Mouse (Mus musculus): ENCODE data around the gene Pomc.
A peak's percentile ranks its signal among the peaks of the same experiment; 100 is the strongest.
"Not testable (repeated sequence)": the region's sequence is repeated elsewhere in the genome, so short reads cannot be mapped to it uniquely, and the experiment has no call there.

Pomc gene

DNA sequence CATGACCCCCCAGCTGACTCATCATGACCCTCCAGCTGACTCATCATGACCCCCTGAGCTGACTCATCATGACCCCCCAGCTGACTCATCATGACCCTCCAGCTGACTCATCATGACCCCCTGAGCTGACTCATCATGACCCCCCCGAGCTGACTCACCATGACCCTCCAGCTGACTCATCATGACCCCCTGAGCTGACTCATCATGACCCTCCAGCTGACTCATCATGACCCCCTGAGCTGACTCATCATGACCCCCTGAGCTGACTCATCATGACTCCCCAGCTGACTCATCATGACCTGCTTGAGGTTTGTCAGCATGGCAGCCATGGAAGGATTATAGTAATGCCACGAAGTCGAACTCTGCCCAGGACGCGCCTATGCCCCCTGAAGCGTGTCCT is 18.4 kb downstream of the Pomc start:
- DNase-seq = not testable (repeated sequence)

DNA sequence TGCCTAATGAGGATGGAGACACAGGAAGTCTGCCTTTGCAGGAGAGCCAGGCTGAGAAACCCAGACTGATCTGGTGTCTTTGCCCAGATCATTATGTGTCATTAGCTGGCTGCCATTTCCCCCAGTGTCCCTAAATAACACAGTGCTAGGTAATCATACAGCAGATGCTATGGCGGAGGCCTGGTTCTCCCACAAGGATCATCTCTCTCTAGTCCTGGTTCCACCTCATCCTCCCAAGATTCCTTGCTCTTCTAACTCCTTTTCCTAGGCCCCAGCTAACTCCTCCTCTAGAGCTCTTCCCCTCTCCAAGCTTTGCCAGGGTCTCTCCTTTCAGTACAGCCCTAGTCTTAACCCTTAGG is 26.2 kb downstream of the Pomc start:
- DNase-seq = no peak

DNA sequence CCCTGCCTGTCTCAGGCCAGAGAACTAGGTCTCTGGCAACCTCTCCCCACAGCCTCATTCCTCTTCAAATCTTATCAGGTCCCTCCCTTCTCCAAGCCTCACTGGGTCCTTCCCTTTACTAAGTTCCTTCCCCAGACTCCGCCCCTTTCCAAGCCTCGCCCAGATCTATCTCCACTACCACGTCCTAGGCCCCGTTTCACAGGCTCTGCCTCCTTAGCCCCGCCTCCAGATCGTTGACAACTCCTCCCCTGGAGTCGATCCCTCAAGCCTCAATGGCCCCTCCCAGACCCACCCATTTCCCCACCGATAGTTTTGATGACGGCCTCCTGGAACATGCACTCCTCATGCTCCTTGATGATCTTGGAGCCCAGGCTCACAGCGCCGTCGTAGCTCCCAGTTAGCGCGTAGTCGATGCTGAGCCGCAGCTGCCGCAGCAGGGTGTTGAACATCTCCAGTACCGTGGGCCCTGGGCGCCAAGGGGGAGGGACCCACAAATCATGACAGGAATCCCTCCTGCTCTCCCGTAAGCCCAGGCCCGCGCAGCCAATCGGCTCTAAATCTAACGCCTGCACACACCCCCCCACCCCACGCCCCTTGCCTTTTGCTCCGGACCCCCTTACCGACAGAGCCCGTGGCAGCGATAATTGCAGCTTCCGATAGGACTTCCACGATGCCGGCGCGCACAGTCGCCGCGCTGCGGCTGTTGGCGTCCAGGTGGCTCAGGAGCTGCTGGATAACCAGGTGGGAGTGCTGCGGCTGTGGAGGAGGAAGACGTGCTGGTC is 26.8 kb downstream of the Pomc start:
- DNase-seq = peak; percentile 94

DNA sequence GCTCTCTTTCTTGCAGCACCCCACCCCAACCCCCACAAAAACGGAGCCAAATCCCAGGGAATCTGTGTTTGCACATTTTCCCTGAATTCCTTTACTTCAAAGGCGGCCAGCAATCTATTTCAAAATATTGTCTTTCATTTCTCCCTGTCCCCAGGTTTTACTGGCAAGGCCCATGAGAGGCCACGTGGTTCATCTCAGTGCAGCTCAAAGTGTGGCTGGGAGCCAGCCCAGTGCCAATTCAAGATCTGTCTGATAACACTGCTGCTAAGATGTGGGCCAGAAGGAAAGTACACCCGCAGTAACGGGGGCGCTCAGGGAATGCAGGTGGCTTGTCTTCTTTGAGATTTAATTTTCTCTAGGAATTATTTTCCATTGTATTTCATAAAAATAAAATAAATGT is 27.5 kb downstream of the Pomc start:
- no peak for DNase-seq

DNA sequence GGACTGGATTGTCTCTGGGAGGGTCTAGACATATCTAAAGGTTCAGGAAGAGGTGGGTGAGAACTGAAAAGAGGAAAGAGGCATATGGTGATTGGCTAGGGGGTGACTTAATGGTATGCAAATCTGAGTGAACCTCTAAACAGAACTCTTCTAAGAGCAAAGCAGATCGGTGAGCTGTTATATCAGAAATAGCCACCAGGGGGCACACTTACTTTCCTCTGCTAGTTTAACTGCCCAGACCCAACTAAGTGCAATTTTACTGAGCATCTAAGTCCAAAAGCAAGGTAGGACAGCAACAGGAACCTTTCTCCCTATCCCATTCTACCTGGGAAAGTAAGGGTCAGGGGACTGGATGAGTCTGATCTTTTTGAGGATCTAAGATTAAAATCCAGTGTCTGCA is 29.0 kb downstream of the Pomc start:
- DNase-seq = peak; percentile 76

DNA sequence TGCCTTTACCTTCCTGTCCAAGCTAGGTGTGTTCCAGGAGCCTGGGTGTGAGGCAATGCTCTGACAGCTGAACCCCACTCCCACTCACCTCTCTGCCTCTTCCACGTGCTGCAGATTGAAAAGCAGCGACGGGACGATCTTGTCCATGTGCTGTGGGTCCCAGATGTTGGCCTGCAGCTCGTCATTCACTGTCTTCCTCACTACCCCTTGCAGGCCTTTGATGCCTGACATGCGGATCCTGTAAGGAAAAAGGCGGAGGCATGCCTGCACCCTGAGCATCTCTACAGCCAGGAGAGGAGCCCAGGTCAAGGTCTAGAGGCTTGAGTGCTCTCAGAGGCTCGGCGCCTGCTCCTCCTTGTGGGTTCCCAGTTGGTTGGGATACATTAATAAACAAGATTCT is 29.7 kb downstream of the Pomc start:
- no peak for DNase-seq

DNA sequence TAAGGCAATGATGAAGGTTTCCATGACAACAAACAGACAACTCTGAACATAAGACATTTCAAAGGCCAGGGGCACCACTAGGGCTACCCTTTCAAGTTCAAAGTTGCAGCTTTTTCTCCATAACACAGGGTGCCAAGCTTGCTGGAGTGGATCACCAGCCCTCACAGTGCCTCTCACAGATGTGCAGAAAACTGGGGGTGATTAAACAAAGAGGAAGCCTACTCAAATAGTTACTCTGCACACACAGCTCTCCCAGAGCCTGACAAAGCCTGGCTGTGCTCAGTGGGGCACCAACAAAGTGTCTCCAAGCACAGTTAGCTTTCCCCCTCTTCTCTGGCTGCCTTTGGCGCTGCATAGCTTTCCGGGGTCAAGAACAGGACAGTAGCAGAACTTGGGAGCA is 35.2 kb downstream of the Pomc start:
- no peak for DNase-seq

DNA sequence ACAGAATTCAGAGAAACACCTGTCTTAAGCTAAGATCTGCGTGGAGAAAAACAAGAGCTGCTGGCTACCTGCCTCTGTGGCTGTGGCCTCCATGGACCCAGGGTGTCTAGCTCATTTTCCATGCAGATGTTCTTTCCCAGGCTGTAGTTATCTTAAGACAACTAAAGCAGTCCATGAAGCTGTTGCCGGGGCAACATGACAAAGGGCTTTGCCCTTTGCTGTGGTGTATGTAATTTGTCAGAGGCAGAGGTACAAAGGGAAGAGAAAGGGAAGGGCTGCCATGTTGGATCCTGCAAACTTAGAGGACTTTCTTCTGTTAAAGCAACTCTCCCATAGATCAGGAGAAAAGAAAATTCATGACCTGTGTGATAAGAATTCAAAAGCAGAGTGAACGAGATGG is 36.3 kb downstream of the Pomc start:
- DNase-seq = no peak

DNA sequence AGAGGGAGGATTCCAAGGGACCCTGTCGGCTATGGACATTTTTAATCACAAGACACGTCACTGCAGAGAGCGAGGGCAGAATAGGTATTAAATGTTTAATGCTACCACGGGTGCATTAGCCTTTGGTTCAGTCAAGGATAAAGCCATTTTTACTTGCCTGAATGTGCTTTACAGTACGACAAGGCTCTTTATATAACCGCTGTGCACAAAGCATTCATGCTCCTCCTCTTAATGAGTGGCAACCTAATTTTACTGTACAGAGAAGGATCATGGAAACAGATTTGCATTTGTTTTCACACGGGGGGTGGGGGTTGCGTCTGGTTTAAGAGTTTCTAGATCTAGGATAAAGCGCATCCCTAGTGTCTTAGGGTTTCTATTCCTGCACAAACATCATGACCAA is 42.0 kb downstream of the Pomc start:
- no peak for DNase-seq

DNA sequence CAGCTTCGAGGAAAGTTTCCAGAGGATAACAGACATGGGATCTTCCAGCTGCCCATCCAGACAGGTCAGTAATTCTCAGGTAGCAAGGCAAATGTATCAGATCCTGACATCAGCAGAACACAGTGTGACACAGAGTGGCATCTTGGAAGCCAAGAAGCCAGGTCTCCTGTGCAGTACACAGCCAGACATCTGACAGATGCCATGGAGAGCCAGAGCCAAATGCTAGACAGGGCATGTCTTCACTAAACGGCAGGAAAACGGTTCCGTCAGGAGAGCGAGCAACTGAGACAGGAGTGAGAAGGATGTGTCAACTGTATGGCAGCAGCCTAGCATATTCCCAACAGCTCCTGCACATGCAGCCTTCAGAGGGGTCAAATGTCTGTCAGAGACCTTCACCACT is 45.7 kb downstream of the Pomc start:
- no peak for DNase-seq

DNA sequence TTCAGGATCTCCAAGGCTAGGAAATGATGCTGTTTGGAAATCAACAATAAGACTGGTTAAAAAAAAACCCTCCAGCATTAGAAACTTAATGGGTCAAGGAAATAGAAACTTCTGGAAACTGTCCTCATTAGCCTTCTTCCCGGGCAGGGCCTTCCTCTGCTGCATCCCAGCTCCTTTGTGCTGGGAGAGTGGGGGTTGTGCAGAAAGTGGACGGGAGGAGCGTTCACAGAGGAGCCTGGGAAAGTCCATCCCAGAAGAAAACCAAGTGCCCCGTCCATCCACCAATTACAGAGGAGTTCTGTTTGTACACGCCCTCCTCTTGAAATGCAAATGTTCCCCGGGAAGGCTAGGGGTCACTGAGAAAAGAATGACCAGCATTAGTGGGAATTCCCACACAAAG is 49.9 kb downstream of the Pomc start:
- peak; percentile 46 for DNase-seq

DNA sequence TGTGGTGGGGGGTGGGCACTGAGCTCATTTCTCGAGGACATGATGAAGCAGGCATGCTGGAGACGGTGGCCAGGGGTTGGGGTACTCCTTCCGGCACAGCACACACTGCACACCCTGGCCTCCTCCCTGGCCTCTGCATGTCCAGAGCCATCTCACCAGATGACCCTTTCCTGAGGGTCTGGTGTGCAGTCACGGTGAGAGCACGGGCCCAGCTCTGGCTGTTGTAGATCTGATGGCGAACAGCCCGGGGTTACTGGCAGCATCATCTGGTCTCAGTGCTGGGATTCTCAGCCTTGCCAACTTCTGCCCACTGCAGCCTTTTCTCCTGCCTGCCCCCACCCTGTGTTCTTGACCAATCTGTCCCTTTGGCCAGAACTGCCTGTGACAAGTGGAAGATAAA is 51.3 kb downstream of the Pomc start:
- no peak for DNase-seq

DNA sequence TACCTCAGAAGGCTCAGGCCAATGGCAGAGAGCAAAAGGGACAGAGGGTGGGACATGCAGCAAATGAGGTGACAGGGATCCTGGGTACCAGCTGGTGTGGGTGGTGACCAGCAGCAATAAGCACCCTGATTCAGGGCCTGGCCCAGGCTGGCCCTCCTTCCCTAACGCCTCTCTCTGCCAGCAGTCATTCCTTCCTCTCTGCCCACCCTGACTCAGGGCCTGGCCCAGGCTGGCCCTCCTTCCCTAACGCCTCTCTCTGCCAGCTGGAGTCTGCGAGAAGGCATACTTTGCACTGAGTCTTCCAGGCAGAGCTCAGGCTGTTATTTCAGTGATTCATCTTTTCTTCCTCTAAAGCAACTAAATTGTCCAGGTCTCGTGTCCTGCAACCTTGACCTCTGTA is 52.4 kb downstream of the Pomc start:
- DNase-seq = no peak

DNA sequence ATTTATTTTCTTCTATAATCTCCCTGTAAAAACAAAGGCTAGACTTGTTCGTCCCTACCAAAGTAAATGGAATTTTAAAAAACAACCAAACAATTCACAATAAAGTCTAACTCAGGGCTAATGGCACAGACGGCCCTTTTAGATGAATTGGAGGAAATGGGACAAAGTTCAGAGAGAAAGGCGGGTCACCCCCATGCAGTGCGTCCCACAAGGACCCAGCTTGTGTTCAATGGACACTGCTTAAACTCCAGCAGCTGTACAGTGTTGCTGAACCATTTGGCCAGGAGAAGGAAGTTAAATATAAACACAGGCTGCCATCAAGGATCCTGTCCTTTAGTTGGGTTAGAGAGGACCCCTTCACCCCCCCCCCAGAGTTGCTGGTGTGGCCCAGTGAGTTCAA is 53.0 kb downstream of the Pomc start:
- no peak for DNase-seq

DNA sequence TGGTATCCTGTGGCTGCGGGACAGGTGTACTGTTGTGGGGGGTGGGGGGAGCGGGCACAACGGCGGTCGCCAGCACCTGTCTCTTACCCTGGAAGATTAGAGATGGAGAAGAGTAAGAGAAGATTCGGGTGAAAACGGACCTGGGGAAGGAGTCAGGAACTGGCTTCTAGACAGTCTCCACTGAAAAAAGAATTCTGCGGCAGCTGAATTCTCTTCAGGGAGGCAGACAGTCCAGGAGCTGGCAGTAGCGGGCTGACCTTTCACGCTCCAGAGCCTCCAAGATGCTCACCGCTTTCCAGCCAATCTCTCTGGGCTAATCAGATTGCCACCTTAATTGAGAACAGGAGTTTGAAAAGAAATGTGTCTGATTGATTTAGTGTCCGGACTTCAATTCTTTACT is 54.0 kb downstream of the Pomc start:
- no peak for DNase-seq
